Mouse (Mus musculus): ENCODE data around the gene Optc. TPM values are rescaled to one million over a fixed set of nuclear protein-coding genes. Genes with fewer than 3 reads are reported as not detected.

Optc gene
- polyA plus RNA-seq (2014; fragmentation: Nextera tagmentation; extraction: Ambion mirVana): 1.6 and 1.9 TPM in 2 replicates

DNA sequence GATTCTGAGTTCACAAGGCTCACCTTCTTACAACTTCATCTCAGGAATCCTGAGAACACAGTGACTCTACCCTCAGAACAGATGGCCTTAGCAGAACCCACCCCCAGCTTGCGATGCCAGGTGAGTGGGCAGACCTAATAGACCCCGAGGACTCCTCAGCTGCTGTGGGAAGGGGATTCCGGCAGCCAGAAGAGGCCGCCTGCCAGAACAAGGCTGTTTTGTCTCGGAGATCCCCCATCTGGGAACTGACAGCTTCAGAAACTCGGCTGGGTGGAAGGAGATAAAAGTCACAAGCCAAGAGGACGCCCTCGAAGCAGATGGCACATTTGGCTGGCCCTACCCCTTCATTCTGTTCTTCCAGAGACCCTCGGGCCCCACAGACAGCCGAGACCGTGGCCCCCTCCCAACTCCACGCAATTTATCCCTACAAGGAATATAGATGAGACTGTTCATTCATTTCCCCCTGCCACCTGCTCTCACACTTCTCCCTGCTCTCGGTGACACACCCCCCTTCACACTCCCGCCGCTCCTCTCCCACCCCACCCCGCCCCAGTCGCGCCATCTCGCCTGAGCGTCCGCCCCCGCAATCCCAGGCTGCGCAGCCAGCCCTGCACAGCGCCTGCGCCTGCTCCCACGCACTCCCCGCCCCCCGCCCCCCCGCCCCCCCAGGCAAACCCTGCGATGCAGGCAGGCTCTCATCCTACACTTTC lies at the start of gene Optc:
Gene Optc, minus strand, starts transcription at position 51 of the 710 bp plus-strand sequence.
- no peaks in the 10 kb centered on the region for H3K9me3 ChIP-seq (ENCODE audit: control insufficient read depth, low read length)
- H3K36me3 ChIP-seq (ENCODE audit: control insufficient read depth, insufficient read depth, low read length): no peaks in the 10 kb centered on the region
- peak within 1 kb of the TSS; percentile 56 for H3K4me2 ChIP-seq
- peak; percentile 91 for DNase-seq (ENCODE audit: low spot score, missing footprints)
- peak within 1 kb of the TSS; percentile 66 for H3K9ac ChIP-seq (ENCODE audit: low read length)
- no peaks in the 10 kb centered on the region for H3K27me3 ChIP-seq (ENCODE audit: control insufficient read depth, insufficient read depth, low read length)
- H3K4me3 ChIP-seq (ENCODE audit: low read depth, low read length): peak within 1 kb of the TSS; percentile 38
- peak; percentile 78 for ATAC-seq (ENCODE audit: low FRiP score)
- H3K4me1 ChIP-seq (ENCODE audit: control insufficient read depth, insufficient read depth, low read length): peaks cover 18% of the 10 kb centered on the region
- 5% methylated on average over 30 of the region's 30 CpGs for WGBS
- peak within 1 kb of the TSS; percentile 45 for H3K27ac ChIP-seq (ENCODE audit: low read depth, low read length)

DNA sequence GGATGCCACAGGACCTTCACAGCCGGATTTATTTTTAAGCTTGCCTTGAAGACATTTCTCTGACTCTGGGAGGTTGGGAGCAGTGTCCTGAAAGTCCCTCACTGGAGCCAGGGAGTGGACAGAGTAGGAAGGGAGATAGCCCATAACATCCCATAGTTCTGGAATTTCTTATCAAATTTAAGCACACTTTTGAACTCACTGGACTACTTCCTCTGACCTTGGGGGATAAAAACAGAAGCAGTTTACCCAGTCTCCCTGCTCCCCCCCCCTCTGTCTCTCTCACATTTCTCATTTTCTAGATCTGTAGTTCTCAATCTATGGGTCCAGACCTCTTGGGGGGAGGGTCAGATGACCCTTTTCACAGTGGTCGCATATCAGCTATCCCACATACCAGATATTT lies 46.2 kb upstream of the Optc start:
- H3K9me3 ChIP-seq (ENCODE audit: control insufficient read depth, low read length): no peaks in the 10 kb centered on the region
- H3K4me1 ChIP-seq (ENCODE audit: control insufficient read depth, insufficient read depth, low read length): no peaks in the 10 kb centered on the region
- no peak overlapping the region for H3K4me3 ChIP-seq (ENCODE audit: low read depth, low read length)
- ATAC-seq (ENCODE audit: low FRiP score) (no peak), DNase-seq (ENCODE audit: low spot score, missing footprints) (peak; percentile 73)
- H3K36me3 ChIP-seq (ENCODE audit: control insufficient read depth, insufficient read depth, low read length): no peaks in the 10 kb centered on the region
- 65% methylated on average over 2 of the region's 2 CpGs for WGBS
- no peak overlapping the region for H3K9ac ChIP-seq (ENCODE audit: low read length)
- H3K4me2 ChIP-seq: no peak overlapping the region
- no peak overlapping the region for H3K27ac ChIP-seq (ENCODE audit: low read depth, low read length)
- no peaks in the 10 kb centered on the region for H3K27me3 ChIP-seq (ENCODE audit: control insufficient read depth, insufficient read depth, low read length)

GRCm38 (mm10) chr1:133953261-133953742 lies 45.5 kb upstream of the Optc start:
- H3K9ac ChIP-seq (ENCODE audit: low read length): no peak overlapping the region
- no peaks in the 10 kb centered on the region for H3K36me3 ChIP-seq (ENCODE audit: control insufficient read depth, insufficient read depth, low read length)
- ATAC-seq (ENCODE audit: low FRiP score) (no peak), DNase-seq (ENCODE audit: low spot score, missing footprints) (peak; percentile 61)
- 62% methylated on average over 9 of the region's 9 CpGs for WGBS
- no peak overlapping the region for H3K4me2 ChIP-seq
- H3K27me3 ChIP-seq (ENCODE audit: control insufficient read depth, insufficient read depth, low read length): no peaks in the 10 kb centered on the region
- no peaks in the 10 kb centered on the region for H3K9me3 ChIP-seq (ENCODE audit: control insufficient read depth, low read length)
- no peaks in the 10 kb centered on the region for H3K4me1 ChIP-seq (ENCODE audit: control insufficient read depth, insufficient read depth, low read length)
- no peak overlapping the region for H3K27ac ChIP-seq (ENCODE audit: low read depth, low read length)
- no peak overlapping the region for H3K4me3 ChIP-seq (ENCODE audit: low read depth, low read length)

- H3K4me3 ChIP-seq (ENCODE audit: low read depth, low read length): no peak overlapping the region
- H3K9me3 ChIP-seq (ENCODE audit: control insufficient read depth, low read length): no peaks in the 10 kb centered on the region
- no peak for ATAC-seq (ENCODE audit: low FRiP score)
- no peaks in the 10 kb centered on the region for H3K36me3 ChIP-seq (ENCODE audit: control insufficient read depth, insufficient read depth, low read length)
- no peaks in the 10 kb centered on the region for H3K27me3 ChIP-seq (ENCODE audit: control insufficient read depth, insufficient read depth, low read length)
- H3K27ac ChIP-seq (ENCODE audit: low read depth, low read length): no peak overlapping the region
- 75% methylated on average over 6 of the region's 6 CpGs for WGBS
- H3K9ac ChIP-seq (ENCODE audit: low read length): no peak overlapping the region
- peak; percentile 56 for DNase-seq (ENCODE audit: low spot score, missing footprints)
- H3K4me1 ChIP-seq (ENCODE audit: control insufficient read depth, insufficient read depth, low read length): no peaks in the 10 kb centered on the region
- H3K4me2 ChIP-seq: no peak overlapping the region
Observed at GRCm38 (mm10) chr1:133951598-133951997, 43.8 kb upstream of the Optc start.

- Histone ChIP-seq H3K4me2 (no peak overlapping the region), H3K4me3 (ENCODE audit: low read depth, low read length) (no peak overlapping the region), H3K9ac (ENCODE audit: low read length) (no peak overlapping the region), H3K27me3 (ENCODE audit: control insufficient read depth, insufficient read depth, low read length) (no peaks in the 10 kb centered on the region), H3K9me3 (ENCODE audit: control insufficient read depth, low read length) (no peaks in the 10 kb centered on the region), H3K4me1 (ENCODE audit: control insufficient read depth, insufficient read depth, low read length) (no peaks in the 10 kb centered on the region), H3K27ac (ENCODE audit: low read depth, low read length) (no peak overlapping the region), H3K36me3 (ENCODE audit: control insufficient read depth, insufficient read depth, low read length) (no peaks in the 10 kb centered on the region)
- no peak for ATAC-seq (ENCODE audit: low FRiP score)
- no peak for DNase-seq (ENCODE audit: low spot score, missing footprints)
- WGBS: 84% methylated on average over 7 of the region's 7 CpGs
Observed at GRCm38 (mm10) chr1:133950061-133950782, 42.4 kb upstream of the Optc start.

DNA sequence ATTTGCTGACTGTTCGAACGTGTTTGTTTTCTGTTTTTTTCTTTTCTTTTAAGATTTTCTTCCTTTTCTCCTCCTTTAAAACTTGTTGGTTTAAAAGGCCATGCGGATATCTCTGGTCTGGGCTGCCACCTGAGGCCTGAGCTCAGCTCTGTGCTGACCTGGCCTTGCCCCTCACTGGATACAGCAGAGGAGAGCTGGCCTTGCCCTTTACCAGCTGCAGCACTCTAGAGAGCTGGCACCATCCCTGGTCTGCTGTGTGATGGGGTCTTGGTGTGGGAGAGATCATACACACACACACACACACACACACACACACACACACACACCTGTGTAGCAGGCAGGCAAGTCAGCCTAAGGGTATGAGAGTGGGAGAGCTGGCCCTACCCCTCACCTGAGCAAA lies 37.3 kb upstream of the Optc start:
- no peak overlapping the region for H3K4me3 ChIP-seq (ENCODE audit: low read depth, low read length)
- ATAC-seq (ENCODE audit: low FRiP score) (no peak), DNase-seq (ENCODE audit: low spot score, missing footprints) (no peak)
- H3K9ac ChIP-seq (ENCODE audit: low read length): no peak overlapping the region
- H3K4me2 ChIP-seq: no peak overlapping the region
- no peaks in the 10 kb centered on the region for H3K4me1 ChIP-seq (ENCODE audit: control insufficient read depth, insufficient read depth, low read length)
- WGBS: 90% methylated on average over 3 of the region's 3 CpGs
- no peaks in the 10 kb centered on the region for H3K9me3 ChIP-seq (ENCODE audit: control insufficient read depth, low read length)
- no peaks in the 10 kb centered on the region for H3K27me3 ChIP-seq (ENCODE audit: control insufficient read depth, insufficient read depth, low read length)
- H3K36me3 ChIP-seq (ENCODE audit: control insufficient read depth, insufficient read depth, low read length): no peaks in the 10 kb centered on the region
- no peak overlapping the region for H3K27ac ChIP-seq (ENCODE audit: low read depth, low read length)

GRCm38 (mm10) chr1:133941904-133942303 lies 34.1 kb upstream of the Optc start:
- no peak overlapping the region for H3K9ac ChIP-seq (ENCODE audit: low read length)
- no peak overlapping the region for H3K27ac ChIP-seq (ENCODE audit: low read depth, low read length)
- H3K36me3 ChIP-seq (ENCODE audit: control insufficient read depth, insufficient read depth, low read length): no peaks in the 10 kb centered on the region
- H3K4me1 ChIP-seq (ENCODE audit: control insufficient read depth, insufficient read depth, low read length): no peaks in the 10 kb centered on the region
- H3K27me3 ChIP-seq (ENCODE audit: control insufficient read depth, insufficient read depth, low read length): no peaks in the 10 kb centered on the region
- H3K9me3 ChIP-seq (ENCODE audit: control insufficient read depth, low read length): no peaks in the 10 kb centered on the region
- H3K4me2 ChIP-seq: no peak overlapping the region
- no peak for ATAC-seq (ENCODE audit: low FRiP score)
- WGBS: 79% methylated on average over 3 of the region's 3 CpGs
- no peak overlapping the region for H3K4me3 ChIP-seq (ENCODE audit: low read depth, low read length)
- no peak for DNase-seq (ENCODE audit: low spot score, missing footprints)

- Histone ChIP-seq H3K27ac (ENCODE audit: low read depth, low read length) (no peak overlapping the region), H3K4me3 (ENCODE audit: low read depth, low read length) (no peak overlapping the region), H3K4me1 (ENCODE audit: control insufficient read depth, insufficient read depth, low read length) (no peaks in the 10 kb centered on the region), H3K4me2 (no peak overlapping the region), H3K9me3 (ENCODE audit: control insufficient read depth, low read length) (no peaks in the 10 kb centered on the region), H3K9ac (ENCODE audit: low read length) (no peak overlapping the region), H3K27me3 (ENCODE audit: control insufficient read depth, insufficient read depth, low read length) (no peaks in the 10 kb centered on the region), H3K36me3 (ENCODE audit: control insufficient read depth, insufficient read depth, low read length) (no peaks in the 10 kb centered on the region)
- no peak for ATAC-seq (ENCODE audit: low FRiP score)
- DNase-seq (ENCODE audit: low spot score, missing footprints): peak; percentile 45
- WGBS: 82% methylated on average over 11 of the region's 11 CpGs
Observed at GRCm38 (mm10) chr1:133941158-133941860, 33.5 kb upstream of the Optc start.

All from midbrain, embryonic 11.5 days (tissue).